Mouse (Mus musculus) c-Kit-negative CD71-positive TER-119-positive erythroid progenitor cells, embryonic 14.5 days (primary cell): ENCODE measurements around the gene Crygd.

Experiments
- DNase-seq: peaks from one replicate; pipeline ENCODE4 v3.0.0-alpha.2; 2013; ENCODE audit warnings: low read depth, low spot score

The Crygd gene

DNA sequence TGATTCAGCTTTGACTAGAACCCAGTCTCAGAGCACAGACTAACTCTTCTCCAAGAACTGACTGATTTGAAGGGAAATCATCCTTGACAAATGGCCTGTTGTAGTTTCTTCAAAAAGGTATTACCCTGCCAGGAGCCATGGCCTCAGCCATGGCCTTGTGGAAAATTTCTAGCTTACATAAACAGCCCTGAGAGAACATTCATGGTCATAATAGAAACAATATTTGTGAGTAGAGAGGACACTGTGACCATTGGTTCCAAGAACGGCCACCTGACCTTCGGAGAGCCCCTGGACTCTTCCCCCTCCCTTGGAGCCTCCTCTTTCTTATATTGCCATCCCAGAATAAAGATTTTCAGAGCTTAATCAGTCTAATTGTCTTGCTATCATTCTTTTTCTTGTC is 19.8 kb downstream of the Crygd start:
- no peak for DNase-seq

DNA sequence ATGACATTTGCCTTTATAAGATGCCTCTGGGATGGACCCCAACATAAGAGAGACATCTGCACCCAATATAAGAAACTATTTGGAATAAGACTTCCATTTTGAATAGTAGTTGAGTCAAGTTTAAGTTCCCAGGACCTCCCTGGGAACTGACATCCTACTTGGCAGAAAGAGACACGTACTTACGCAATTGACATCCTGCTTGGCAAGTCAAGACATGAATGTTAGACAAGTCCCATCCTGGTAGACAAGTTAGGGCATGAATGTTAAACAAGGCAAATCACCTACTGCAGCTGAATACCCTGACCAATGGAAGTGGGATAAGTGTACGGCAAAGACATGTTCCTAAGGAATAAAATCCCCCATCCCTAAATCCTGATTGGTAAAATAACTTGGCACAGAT is 21.4 kb downstream of the Crygd start:
- DNase-seq, result no peak

DNA sequence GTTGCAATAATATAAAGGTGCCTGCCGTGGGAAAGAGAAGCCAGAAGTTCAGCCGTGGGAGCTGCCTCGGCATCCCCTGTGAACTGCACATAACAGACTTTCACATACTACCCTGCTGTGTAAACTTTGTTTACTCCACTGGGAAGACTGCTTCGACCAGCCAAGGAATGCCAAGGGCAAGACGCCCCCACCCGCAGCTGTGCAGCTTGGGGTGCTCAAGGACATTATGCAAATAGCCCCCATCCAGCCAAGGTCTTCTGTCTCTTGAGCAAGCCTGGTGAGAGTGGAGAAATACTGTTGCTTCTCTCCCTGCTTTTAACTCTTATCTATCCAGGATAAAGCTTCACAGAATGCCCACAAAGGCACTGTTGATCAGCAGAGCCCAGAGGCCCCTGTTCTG is 22.4 kb downstream of the Crygd start:
- DNase-seq, result no peak

DNA sequence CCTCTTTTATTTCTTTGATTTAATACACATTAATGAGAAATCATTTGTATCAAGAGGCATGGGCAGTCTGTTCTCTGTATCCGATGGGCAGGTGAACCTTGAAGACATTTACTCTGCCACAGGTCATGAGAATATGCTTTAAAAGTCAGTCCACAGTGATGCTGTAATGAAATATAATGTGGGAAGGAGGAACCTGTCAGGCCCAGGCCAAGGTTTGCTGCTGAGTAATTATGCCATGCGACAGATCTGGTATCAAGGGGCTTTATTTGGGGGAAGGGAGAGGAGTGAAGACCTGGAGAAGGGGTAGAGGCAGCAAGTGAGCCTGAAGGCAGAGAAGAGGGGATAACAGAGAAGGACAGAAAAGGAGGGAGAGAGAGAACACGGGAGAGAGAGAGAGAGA is 23.6 kb downstream of the Crygd start:
- DNase-seq, result no peak

DNA sequence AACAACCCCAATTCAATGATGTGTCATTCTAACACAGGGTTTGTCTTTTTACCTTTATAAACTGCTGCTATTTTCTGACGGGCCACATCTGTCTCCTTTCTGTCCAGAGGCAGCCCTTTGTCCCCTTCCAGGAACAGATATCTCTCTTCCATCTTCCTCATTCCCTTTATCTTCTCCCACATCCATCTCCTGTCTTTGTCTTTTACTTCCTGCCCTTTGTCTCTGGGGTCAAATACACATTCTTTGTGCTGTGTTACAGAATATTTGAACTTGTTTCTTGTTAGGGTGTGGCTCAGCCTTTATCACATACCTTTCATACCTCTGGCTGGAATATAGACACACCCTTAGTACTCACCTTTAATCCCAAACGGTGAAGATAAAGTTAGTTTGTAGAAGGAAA is 25.7 kb downstream of the Crygd start:
- DNase-seq, result no peak

DNA sequence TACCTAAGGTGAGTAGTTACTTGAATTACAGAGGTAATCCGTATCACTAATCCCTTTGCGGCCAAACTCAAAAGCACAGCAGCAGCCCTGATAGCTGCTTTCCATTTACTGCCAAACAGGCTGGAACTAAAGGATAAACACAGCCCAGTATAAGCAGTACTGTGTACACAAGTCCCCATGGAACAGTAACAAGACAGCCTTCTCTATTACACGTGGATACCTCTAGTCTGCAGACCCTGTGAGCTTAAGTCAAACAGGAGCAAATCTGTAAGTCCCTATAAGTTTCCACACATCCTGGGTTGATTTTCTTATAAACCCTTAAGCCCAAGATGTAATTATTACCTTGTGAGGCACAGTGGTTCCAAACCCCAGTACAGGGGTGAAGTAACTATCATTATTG is 27.7 kb downstream of the Crygd start:
- no peak for DNase-seq

DNA sequence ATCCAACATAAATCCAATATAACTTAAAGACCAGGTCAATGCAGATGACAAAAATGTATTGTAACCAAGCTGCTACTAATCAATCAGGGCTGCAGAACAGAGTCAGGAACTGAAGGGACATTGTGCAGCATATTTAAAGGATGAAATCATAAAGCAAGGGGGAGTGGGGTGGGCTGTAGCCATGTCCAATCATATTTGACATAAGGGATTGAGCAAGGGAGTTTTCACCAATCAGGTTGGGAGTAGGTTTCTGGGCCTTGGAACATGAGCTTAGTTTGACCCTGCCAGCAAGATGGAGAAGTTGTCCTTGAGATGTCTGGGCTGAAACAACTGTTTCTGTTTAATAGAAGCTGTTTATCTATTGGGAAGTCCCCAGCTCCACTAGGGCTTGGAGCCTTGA is 30.6 kb downstream of the Crygd start, which contains the start of gene Akr1cl:
Akr1cl (minus strand) TSS at position 119 of the 400 bp plus-strand sequence.
- no peak for DNase-seq

DNA sequence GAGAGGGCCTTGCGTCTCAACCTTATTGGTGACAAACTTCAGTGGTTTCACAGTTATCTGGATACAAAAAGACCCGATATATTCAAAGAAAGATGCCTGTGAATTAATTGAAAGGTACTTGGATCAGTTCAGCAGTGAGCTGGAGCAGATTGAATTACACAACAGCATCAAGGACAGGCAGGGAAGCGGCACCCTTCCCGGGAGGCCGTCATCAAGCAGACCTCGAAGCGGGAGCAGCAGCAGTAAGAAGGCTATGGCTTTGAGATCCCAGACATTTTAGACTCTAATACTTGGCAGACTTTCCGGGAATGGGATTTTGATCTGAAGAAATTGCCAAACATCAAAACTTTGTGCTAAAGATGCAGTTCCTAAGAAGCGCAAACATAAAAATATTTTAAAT is 35.0 kb downstream of the Crygd start:
- no peak for DNase-seq

DNA sequence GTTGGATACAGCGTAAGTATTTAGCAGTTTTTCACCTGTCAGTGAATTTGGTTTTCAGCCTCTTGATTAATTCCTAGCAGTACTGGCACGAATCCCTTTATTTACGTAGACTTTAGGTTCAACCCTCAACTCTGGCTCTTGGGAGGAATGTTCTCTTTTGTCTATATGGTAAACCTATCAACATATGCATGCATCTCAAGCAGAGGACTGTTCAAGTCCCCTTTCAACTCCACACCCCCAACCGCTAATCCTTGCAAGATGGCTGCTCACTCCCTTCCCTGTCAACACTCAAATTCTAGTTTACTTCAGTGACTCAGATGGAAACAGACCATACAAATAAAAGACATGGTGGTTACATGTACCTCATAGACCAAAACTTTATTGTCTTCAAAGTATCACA is 50.5 kb downstream of the Crygd start:
- no peak for DNase-seq
